Mouse (Mus musculus): ENCODE measurements around the gene Atm.

GRCm38 (mm10) chr9:53390136-53390535, 146.4 kb downstream of the Atm start:
- TF ChIP-seq CTCF (IDR thresholded peaks at IDR 0.05; ENCODE audit: borderline replicate concordance, insufficient read depth, low read depth, low read length) (no peak), POLR2A (IDR thresholded peaks at IDR 0.05; ENCODE audit: borderline replicate concordance, insufficient read depth, low read length) (no peak)
